Comparison of ENCODE assay signal across 16 mouse cellular contexts in the genomic region with DNA sequence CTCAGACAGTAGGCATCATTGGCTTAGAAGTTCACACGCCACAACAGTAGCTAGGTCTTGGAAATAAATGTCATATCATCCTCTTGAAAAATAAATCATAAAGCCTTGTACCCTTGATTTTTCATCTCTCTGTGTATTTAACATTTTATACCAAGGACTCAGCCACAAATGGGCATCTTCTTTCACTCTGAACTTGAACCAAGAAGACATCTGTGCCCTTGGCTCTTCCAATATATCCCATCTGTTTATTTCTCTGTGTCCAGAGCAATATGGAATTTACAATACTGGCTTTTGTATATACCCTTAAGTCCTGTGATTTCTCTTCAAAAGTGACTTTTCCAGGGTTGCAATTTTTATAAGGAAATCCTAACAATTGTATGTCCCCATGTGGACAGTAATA.
"Had no signal": no experiment of that assay in that cellular context is flagged by ENCODE, and none has a peak within 500 bp of the region (broad histone marks: within the 10 kb centered on the region; RNA-seq: fewer than 3 reads in every experiment).

No protein-coding gene starts in this region.

- ATAC-seq: hindbrain, postnatal 0 days; intestine, embryonic 16.5 days; liver, embryonic 12.5 days had no signal

- DNase-seq: gastrocnemius, postnatal 14 days; gastrocnemius, postnatal 36 days; heart, adult 11 months; heart, adult 2 months; heart, postnatal 14 days; heart, postnatal 36 days; kidney, adult 11 months; kidney, adult 2 months; kidney, adult 9 months; kidney, postnatal 14 days; kidney, postnatal 36 days; layer of hippocampus, adult 9-11 months; layer of hippocampus, postnatal 36 days had no signal
